Mouse (Mus musculus) heart, embryonic 11.5 days (tissue): ENCODE data around the gene Dscam. TPM values are rescaled to one million over a fixed set of nuclear protein-coding genes. Genes with fewer than 3 reads are reported as not detected.

Experiments
- ATAC-seq: fragments of 200-750 bp; cut with Nextera tagmentation; replicated peaks from 2 replicates; pipeline ENCODE4 v1.8.0; 2017; ENCODE audit warnings: moderate library complexity; ENCODE audit not compliant: insufficient number of reproducible peaks, low FRiP score, low TSS enrichment
- H3K27ac ChIP-seq: fragments of 300-500 bp; sonication (generic); 2 replicates; pipeline ENCODE4 v1.5.1; 2014; ENCODE audit warnings: mild to moderate bottlenecking, low read depth, low read length
- H3K27me3 ChIP-seq: fragments of 300-500 bp; sonication (generic); 2 replicates; pipeline ENCODE4 v1.6.1; 2014; ENCODE audit warnings: mild to moderate bottlenecking, low read length, mixed read lengths; ENCODE audit not compliant: control insufficient read depth, insufficient read depth
- H3K36me3 ChIP-seq: fragments of 300-500 bp; sonication (generic); 2 replicates; pipeline ENCODE4 v1.6.1; 2014; ENCODE audit warnings: mild to moderate bottlenecking, low read length, moderate library complexity, mixed read lengths; ENCODE audit not compliant: control insufficient read depth, insufficient read depth
- H3K4me1 ChIP-seq: fragments of 300-500 bp; sonication (generic); 2 replicates; pipeline ENCODE4 v1.6.1; 2014; ENCODE audit warnings: low read length; ENCODE audit not compliant: control insufficient read depth, insufficient read depth
- H3K4me2 ChIP-seq: fragments of 300-500 bp; sonication (generic); 2 replicates; pipeline ENCODE4 v1.6.1; 2014; ENCODE audit warnings: mild to moderate bottlenecking, moderate library complexity
- H3K4me3 ChIP-seq: fragments of 300-500 bp; sonication (generic); 2 replicates; pipeline ENCODE4 v1.5.1; 2014; ENCODE audit warnings: low read depth, low read length
- H3K9ac ChIP-seq: fragments of 300-500 bp; sonication (generic); 2 replicates; pipeline ENCODE4 v1.6.1; 2014; ENCODE audit warnings: mild to moderate bottlenecking, low read depth, low read length, moderate library complexity
- H3K9me3 ChIP-seq: fragments of 300-500 bp; sonication (generic); replicated peaks from 2 replicates; pipeline ENCODE4 v1.6.1; 2016; ENCODE audit warnings: low read length; ENCODE audit not compliant: control insufficient read depth
- WGBS: fragments of 180-500 bp; shearing (Covaris S2); extraction: QIAGEN DNeasy Blood & Tissue Kit; methylation state at CpG from one replicate; pipeline ENCODE4 v1.1.7; 2014; ENCODE audit not compliant: insufficient replicate concordance; 5-methylcytosine and 5-hydroxymethylcytosine counted together
- polyA plus RNA-seq: library from polyadenylated mRNA; unstranded; fragments of >200 nt; fragmentation: Nextera tagmentation; extraction: Ambion mirVana; gene quantifications from 2 replicates; pipeline ENCODE4 v1.2.1, GENCODE M21; 2014

Gene Dscam
- polyA plus RNA-seq, 1 experiment from 2014 or later: 0.10 TPM

GRCm38 (mm10) chr16:97096709-97097108 lies 73.8 kb downstream of the Dscam start:
- Histone ChIP-seq H3K4me1 (no peaks in the 10 kb centered on the region), H3K9me3 (no peaks in the 10 kb centered on the region), H3K4me3 (no peak overlapping the region), H3K9ac (no peak overlapping the region), H3K27ac (no peak overlapping the region), H3K36me3 (no peaks in the 10 kb centered on the region), H3K27me3 (no peaks in the 10 kb centered on the region), H3K4me2 (no peak overlapping the region)
- no peak for ATAC-seq
- 81% methylated on average over 2 of the region's 2 CpGs for WGBS

- H3K27ac ChIP-seq: no peak overlapping the region
- no peak overlapping the region for H3K4me2 ChIP-seq
Observed at GRCm38 (mm10) chr16:97095496-97095895, 75.1 kb downstream of the Dscam start.

GRCm38 (mm10) chr16:97089339-97089738 lies 81.2 kb downstream of the Dscam start:
- WGBS: 55% methylated on average over 3 of the region's 3 CpGs

More at GRCm38 (mm10) chr16:97095496-97095895, 75.1 kb downstream of the Dscam start:
- no peak overlapping the region for H3K4me3 ChIP-seq
- H3K27me3 ChIP-seq: no peaks in the 10 kb centered on the region
- no peak for ATAC-seq
- H3K4me1 ChIP-seq: no peaks in the 10 kb centered on the region
- H3K9ac ChIP-seq: no peak overlapping the region
- H3K36me3 ChIP-seq: no peaks in the 10 kb centered on the region
- 79% methylated on average over 1 of the region's 1 CpGs for WGBS
- no peaks in the 10 kb centered on the region for H3K9me3 ChIP-seq

GRCm38 (mm10) chr16:97083694-97084093 lies 86.9 kb downstream of the Dscam start:
- H3K9me3 ChIP-seq: no peaks in the 10 kb centered on the region
- no peak overlapping the region for H3K27ac ChIP-seq
- no peaks in the 10 kb centered on the region for H3K27me3 ChIP-seq
- H3K4me2 ChIP-seq: no peak overlapping the region
- no peak for ATAC-seq
- no peak overlapping the region for H3K4me3 ChIP-seq
- no peaks in the 10 kb centered on the region for H3K36me3 ChIP-seq
- no peaks in the 10 kb centered on the region for H3K4me1 ChIP-seq
- WGBS: 77% methylated on average over 2 of the region's 2 CpGs
- no peak overlapping the region for H3K9ac ChIP-seq

More at GRCm38 (mm10) chr16:97089339-97089738, 81.2 kb downstream of the Dscam start:
- Histone ChIP-seq H3K27ac (no peak overlapping the region), H3K36me3 (no peaks in the 10 kb centered on the region), H3K9me3 (no peaks in the 10 kb centered on the region), H3K9ac (no peak overlapping the region), H3K4me2 (no peak overlapping the region), H3K4me1 (no peaks in the 10 kb centered on the region), H3K27me3 (no peaks in the 10 kb centered on the region), H3K4me3 (no peak overlapping the region)
- no peak for ATAC-seq

- no peaks in the 10 kb centered on the region for H3K27me3 ChIP-seq
- H3K9ac ChIP-seq: no peak overlapping the region
- no peaks in the 10 kb centered on the region for H3K36me3 ChIP-seq
- no peaks in the 10 kb centered on the region for H3K4me1 ChIP-seq
- 66% methylated on average over 4 of the region's 4 CpGs for WGBS
- H3K9me3 ChIP-seq: no peaks in the 10 kb centered on the region
- H3K4me2 ChIP-seq: no peak overlapping the region
- no peak for ATAC-seq
- no peak overlapping the region for H3K4me3 ChIP-seq
- H3K27ac ChIP-seq: no peak overlapping the region
Observed at GRCm38 (mm10) chr16:97075920-97076572, 94.5 kb downstream of the Dscam start.

- Histone ChIP-seq H3K27me3 (no peaks in the 10 kb centered on the region), H3K4me3 (no peak overlapping the region), H3K36me3 (no peaks in the 10 kb centered on the region), H3K27ac (no peak overlapping the region), H3K4me1 (no peaks in the 10 kb centered on the region), H3K9me3 (no peaks in the 10 kb centered on the region), H3K9ac (no peak overlapping the region), H3K4me2 (no peak overlapping the region)
- whole genome bisulfite sequencing: 68% methylated on average over 6 of the region's 6 CpGs
- ATAC-seq: no peak
Observed at GRCm38 (mm10) chr16:97075137-97075902, 95.2 kb downstream of the Dscam start.

GRCm38 (mm10) chr16:97073847-97074246 lies 96.7 kb downstream of the Dscam start:
- no peaks in the 10 kb centered on the region for H3K4me1 ChIP-seq
- H3K9ac ChIP-seq: no peak overlapping the region
- no peak overlapping the region for H3K4me3 ChIP-seq
- H3K27me3 ChIP-seq: no peaks in the 10 kb centered on the region
- no peaks in the 10 kb centered on the region for H3K36me3 ChIP-seq
- no peak overlapping the region for H3K4me2 ChIP-seq
- 92% methylated on average over 1 of the region's 1 CpGs for WGBS
- no peak for ATAC-seq
- no peaks in the 10 kb centered on the region for H3K9me3 ChIP-seq
- H3K27ac ChIP-seq: no peak overlapping the region

- no peak overlapping the region for H3K9ac ChIP-seq
- H3K27ac ChIP-seq: no peak overlapping the region
- no peaks in the 10 kb centered on the region for H3K4me1 ChIP-seq
- H3K36me3 ChIP-seq: no peaks in the 10 kb centered on the region
- no peak for ATAC-seq
- 85% methylated on average over 2 of the region's 2 CpGs for WGBS
- no peaks in the 10 kb centered on the region for H3K9me3 ChIP-seq
- H3K4me3 ChIP-seq: no peak overlapping the region
- H3K27me3 ChIP-seq: no peaks in the 10 kb centered on the region
- no peak overlapping the region for H3K4me2 ChIP-seq
Observed at GRCm38 (mm10) chr16:97072624-97073023, 97.9 kb downstream of the Dscam start.
